Mouse (Mus musculus) olfactory bulb, adult 2 months (tissue): Measurements from ENCODE around the gene Slc7a5. TPM values are rescaled to one million over a fixed set of nuclear protein-coding genes. Genes with fewer than 3 reads are reported as not detected.

ENCODE experiments used
- H3K27ac ChIP-seq: fragments of 200-500 bp; 2 replicates; pipeline ENCODE4 v1.5.1; 2012; ENCODE audit warnings: low read depth, low read length; ENCODE audit not compliant: insufficient read depth
- H3K4me1 ChIP-seq: fragments of 200-500 bp; 2 replicates; pipeline ENCODE4 v1.6.1; 2012; ENCODE audit warnings: low read length; ENCODE audit not compliant: control insufficient read depth, insufficient read depth
- H3K4me3 ChIP-seq: fragments of 200-500 bp; 2 replicates; pipeline ENCODE4 v1.5.1; 2012; ENCODE audit warnings: mild to moderate bottlenecking, low read depth, low read length, moderate library complexity; ENCODE audit not compliant: insufficient read depth
- CTCF ChIP-seq: fragments of 200-500 bp; IDR thresholded peaks from 2 replicates; pipeline ENCODE4 v1.5.1; 2012; ENCODE audit warnings: low read depth, mild to moderate bottlenecking, low read length, moderate library complexity; ENCODE audit not compliant: insufficient read depth
- POLR2A ChIP-seq: fragments of 200-500 bp; IDR thresholded peaks from 2 replicates; pipeline ENCODE4 v1.6.1; 2012; ENCODE audit warnings: mild to moderate bottlenecking, low read depth, low read length, moderate library complexity; ENCODE audit not compliant: insufficient read depth
- WGBS: fragments of 180-500 bp; shearing (Covaris S2); methylation state at CpG from one replicate; pipeline ENCODE4 v1.1.7; 2018; 5-methylcytosine and 5-hydroxymethylcytosine counted together
- polyA plus RNA-seq: library from polyadenylated mRNA; stranded (reverse); fragments of >200 nt; gene quantifications from 2 replicates; pipeline ENCODE4 v1.2.4, GENCODE M21; 2012; ENCODE audit warnings: low replicate concordance; ENCODE audit not compliant: missing spikeins, insufficient read depth, insufficient read length

The Slc7a5 gene
- polyA plus RNA-seq, 1 experiment: not detected

- no peak overlapping the region for H3K4me3 ChIP-seq
- 79% methylated on average over 7 of the region's 7 CpGs for WGBS
- H3K4me1 ChIP-seq: peaks cover 13% of the 10 kb centered on the region
- no peak overlapping the region for H3K27ac ChIP-seq
- TF ChIP-seq CTCF: no peak
- TF ChIP-seq POLR2A: no peak
Measured at GRCm38 (mm10) chr8:121851716-121852115, 55.8 kb downstream of the Slc7a5 start.

GRCm38 (mm10) chr8:121850821-121851470 lies 56.5 kb downstream of the Slc7a5 start:
- no peak overlapping the region for H3K4me3 ChIP-seq
- H3K4me1 ChIP-seq: peaks cover 13% of the 10 kb centered on the region
- TF ChIP-seq POLR2A (no peak), CTCF (peak; percentile 94)
- H3K27ac ChIP-seq: no peak overlapping the region
- 9% methylated on average over 24 of the region's 24 CpGs for WGBS

- Histone ChIP-seq H3K27ac (no peak overlapping the region), H3K4me1 (peaks cover 13% of the 10 kb centered on the region), H3K4me3 (no peak overlapping the region)
- TF ChIP-seq POLR2A (no peak), CTCF (no peak)
- 50% methylated on average over 12 of the region's 12 CpGs for WGBS
Measured at GRCm38 (mm10) chr8:121850436-121850820, 57.1 kb downstream of the Slc7a5 start.

- WGBS: 13% methylated on average over 6 of the region's 6 CpGs
- H3K27ac ChIP-seq: no peak overlapping the region
- H3K4me1 ChIP-seq: peaks cover 13% of the 10 kb centered on the region
- no peak overlapping the region for H3K4me3 ChIP-seq
- TF ChIP-seq POLR2A (no peak), CTCF (peak; percentile 80)
Measured at GRCm38 (mm10) chr8:121850018-121850417, 57.5 kb downstream of the Slc7a5 start.

GRCm38 (mm10) chr8:121849303-121849702 lies 58.2 kb downstream of the Slc7a5 start:
- no peak overlapping the region for H3K4me3 ChIP-seq
- H3K4me1 ChIP-seq: peaks cover 13% of the 10 kb centered on the region
- TF ChIP-seq POLR2A (no peak), CTCF (no peak)
- 77% methylated on average over 9 of the region's 9 CpGs for WGBS
- H3K27ac ChIP-seq: no peak overlapping the region

- no peak overlapping the region for H3K4me3 ChIP-seq
- 71% methylated on average over 10 of the region's 10 CpGs for WGBS
- no peak overlapping the region for H3K27ac ChIP-seq
- peaks cover 13% of the 10 kb centered on the region for H3K4me1 ChIP-seq
- TF ChIP-seq CTCF (no peak), POLR2A (no peak)
Measured at GRCm38 (mm10) chr8:121848495-121848894, 59.0 kb downstream of the Slc7a5 start.

- H3K27ac ChIP-seq: no peak overlapping the region
- no peak overlapping the region for H3K4me3 ChIP-seq
- no peak for TF ChIP-seq CTCF
- 75% methylated on average over 6 of the region's 6 CpGs for WGBS
- peaks cover 13% of the 10 kb centered on the region for H3K4me1 ChIP-seq
Measured at GRCm38 (mm10) chr8:121847987-121848386, 59.5 kb downstream of the Slc7a5 start.

- Histone ChIP-seq H3K4me3 (no peak overlapping the region), H3K4me1 (peaks cover 13% of the 10 kb centered on the region), H3K27ac (no peak overlapping the region)
- TF ChIP-seq CTCF (no peak), POLR2A (no peak)
- 83% methylated on average over 10 of the region's 10 CpGs for WGBS
Measured at GRCm38 (mm10) chr8:121847261-121847822, 60.2 kb downstream of the Slc7a5 start.

GRCm38 (mm10) chr8:121846815-121847214 lies 60.7 kb downstream of the Slc7a5 start:
- Histone ChIP-seq H3K27ac (no peak overlapping the region), H3K4me3 (no peak overlapping the region), H3K4me1 (peaks cover 13% of the 10 kb centered on the region)
- TF ChIP-seq CTCF (no peak), POLR2A (no peak)
